Mouse (Mus musculus) stomach, postnatal 0 days (tissue): ENCODE data around the gene Ttc9c.

Experiments used
- CTCF ChIP-seq: IDR thresholded peaks from 2 replicates; pipeline ENCODE4 v1.5.1; 2016; ENCODE audit warnings: antibody characterized with exemption, low read depth, mild to moderate bottlenecking, moderate library complexity
- EP300 ChIP-seq: optimal IDR thresholded peaks from 2 replicates; pipeline ENCODE3; 2016; ENCODE audit warnings: antibody characterized with exemption

GRCm38 (mm10) chr19:8803204-8803780, 15.8 kb downstream of the Ttc9c start:
- TF ChIP-seq CTCF (no peak), EP300 (no peak)
